Mouse (Mus musculus) central nervous system, embryonic 14 days (tissue): ENCODE data around the gene Kif13a. TPM values are rescaled to one million over a fixed set of nuclear protein-coding genes. Genes with fewer than 3 reads are reported as not detected.

Experiments used
- polyA plus RNA-seq: library from polyadenylated mRNA; depleted of rRNA; stranded (reverse); fragments of >200 nt; gene quantifications from 2 replicates; pipeline ENCODE4 v1.2.3, GENCODE M21; 2012; rRNA removed

Gene Kif13a
- 19.7 and 23.0 TPM in 2 replicates for polyA plus RNA-seq

GRCm38 (mm10) chr13:46929719-46930658 lies at the start of gene Kif13a:
Gene Kif13a (minus strand): TSS chr13:46929867.

GRCm38 (mm10) chr13:46727837-46728268 lies 201.8 kb downstream of the Kif13a start, which contains the start of gene Nup153:
Gene Nup153 (minus strand): TSS chr13:46727940.

Other genes with a start within 250 kb of the Kif13a start
- 62.0 and 64.7 TPM in 2 replicates for gene Nup153, start 201.9 kb downstream of the Kif13a start, polyA plus RNA-seq
- gene Nhlrc1, start 85.0 kb upstream of the Kif13a start, polyA plus RNA-seq: 8.0 and 8.4 TPM in 2 replicates
- gene Kdm1b, start 113.6 kb upstream of the Kif13a start, polyA plus RNA-seq: 18.2 and 20.0 TPM in 2 replicates
- 14.3 and 16.3 TPM in 2 replicates for gene Tpmt, start 114.9 kb upstream of the Kif13a start, polyA plus RNA-seq
- gene Dek, start 176.3 kb upstream of the Kif13a start, polyA plus RNA-seq: 77.4 and 79.0 TPM in 2 replicates
- 1.2 and 2.4 TPM in 2 replicates for gene Rnf144b, start 192.8 kb upstream of the Kif13a start, polyA plus RNA-seq